Mouse (Mus musculus) ES-Bruce4 (cell line): ENCODE measurements around the gene Paqr3. TPM values are rescaled to one million over a fixed set of nuclear protein-coding genes. Genes with fewer than 3 reads are reported as not detected.

ENCODE experiments used
- H3K27ac ChIP-seq: 2 replicates; pipeline ENCODE4 v1.5.1; 2012; ENCODE audit warnings: low read length, inconsistent platforms; ENCODE audit not compliant: insufficient read depth
- H3K27me3 ChIP-seq: 2 replicates; pipeline ENCODE4 v1.6.1; 2012; ENCODE audit warnings: mild to moderate bottlenecking, low read length, inconsistent platforms; ENCODE audit not compliant: control insufficient read depth, poor library complexity, insufficient read depth, severe bottlenecking
- H3K36me3 ChIP-seq: 2 replicates; pipeline ENCODE4 v1.6.1; 2012; ENCODE audit warnings: inconsistent platforms, mild to moderate bottlenecking, low read length, moderate library complexity; ENCODE audit not compliant: control insufficient read depth, poor library complexity, insufficient read depth, severe bottlenecking
- H3K4me1 ChIP-seq: one replicate; pipeline ENCODE4 v1.8.1; 2011; ENCODE audit warnings: low read length; ENCODE audit not compliant: control insufficient read depth, insufficient read depth
- H3K4me3 ChIP-seq: 2 replicates; pipeline ENCODE4 v1.5.1; 2011; ENCODE audit warnings: low read depth, mild to moderate bottlenecking, low read length
- H3K9ac ChIP-seq: 2 replicates; pipeline ENCODE4 v1.6.1; 2012; ENCODE audit warnings: low read depth, mild to moderate bottlenecking, inconsistent platforms; ENCODE audit not compliant: poor library complexity, severe bottlenecking
- H3K9me3 ChIP-seq: replicated peaks from 2 replicates; pipeline ENCODE4 v1.6.1; 2012; ENCODE audit warnings: mild to moderate bottlenecking, low read length, inconsistent platforms; ENCODE audit not compliant: control insufficient read depth, poor library complexity, insufficient read depth, severe bottlenecking
- CTCF ChIP-seq: IDR thresholded peaks from one replicate; pipeline ENCODE4 v1.8.1; 2011; ENCODE audit warnings: low read depth, low read length
- EP300 ChIP-seq: IDR thresholded peaks from 2 replicates; pipeline ENCODE4 v1.6.1; 2011; ENCODE audit warnings: low read depth, low read length; ENCODE audit not compliant: insufficient read depth
- POLR2A ChIP-seq: IDR thresholded peaks from one replicate; pipeline ENCODE4 v1.8.1; 2011; ENCODE audit warnings: low read length; ENCODE audit not compliant: insufficient read depth
- polyA plus RNA-seq: library from polyadenylated mRNA; stranded (reverse); fragments of >200 nt; gene quantifications from 2 replicates; pipeline ENCODE4 v1.2.4, GENCODE M21; 2011; ENCODE audit warnings: low read depth; ENCODE audit not compliant: missing spikeins, insufficient read depth, insufficient read length

Gene Paqr3
- polyA plus RNA-seq, 1 experiment = 13.4 TPM

GRCm38 (mm10) chr5:97065746-97066145 lies 45.6 kb downstream of the Paqr3 start:
- Histone ChIP-seq H3K36me3 (no peaks in the 10 kb centered on the region), H3K27ac (no peak overlapping the region), H3K9me3 (no peaks in the 10 kb centered on the region), H3K4me1 (no peaks in the 10 kb centered on the region), H3K27me3 (no peaks in the 10 kb centered on the region), H3K4me3 (no peak overlapping the region), H3K9ac (no peak overlapping the region)
- TF ChIP-seq CTCF (no peak), POLR2A (no peak), EP300 (no peak)

GRCm38 (mm10) chr5:97062041-97062440 lies 49.4 kb downstream of the Paqr3 start:
- TF ChIP-seq POLR2A (no peak), EP300 (no peak), CTCF (no peak)
- Histone ChIP-seq H3K9me3 (no peaks in the 10 kb centered on the region), H3K36me3 (no peaks in the 10 kb centered on the region), H3K4me3 (no peak overlapping the region), H3K9ac (no peak overlapping the region), H3K4me1 (no peaks in the 10 kb centered on the region), H3K27me3 (no peaks in the 10 kb centered on the region), H3K27ac (no peak overlapping the region)

- H3K9ac ChIP-seq = no peak overlapping the region
- H3K27ac ChIP-seq = no peak overlapping the region
- H3K27me3 ChIP-seq = no peaks in the 10 kb centered on the region
- H3K4me1 ChIP-seq = no peaks in the 10 kb centered on the region
- H3K36me3 ChIP-seq = no peaks in the 10 kb centered on the region
- no peaks in the 10 kb centered on the region for H3K9me3 ChIP-seq
- no peak for TF ChIP-seq EP300
- TF ChIP-seq CTCF = no peak
- TF ChIP-seq POLR2A = no peak
- no peak overlapping the region for H3K4me3 ChIP-seq
These were observed 50.5 kb downstream of the Paqr3 start for GRCm38 (mm10) chr5:97060864-97061263.

- H3K27ac ChIP-seq = no peak overlapping the region
- no peak overlapping the region for H3K4me3 ChIP-seq
- no peaks in the 10 kb centered on the region for H3K9me3 ChIP-seq
- H3K4me1 ChIP-seq = no peaks in the 10 kb centered on the region
- H3K9ac ChIP-seq = no peak overlapping the region
- no peaks in the 10 kb centered on the region for H3K27me3 ChIP-seq
- TF ChIP-seq POLR2A = no peak
- no peaks in the 10 kb centered on the region for H3K36me3 ChIP-seq
These were observed 54.5 kb downstream of the Paqr3 start for GRCm38 (mm10) chr5:97056791-97057450.

GRCm38 (mm10) chr5:97056359-97056758 lies 55.0 kb downstream of the Paqr3 start:
- no peaks in the 10 kb centered on the region for H3K4me1 ChIP-seq
- H3K36me3 ChIP-seq = no peaks in the 10 kb centered on the region
- H3K27ac ChIP-seq = no peak overlapping the region
- H3K9me3 ChIP-seq = no peaks in the 10 kb centered on the region
- no peak overlapping the region for H3K9ac ChIP-seq
- no peaks in the 10 kb centered on the region for H3K27me3 ChIP-seq
- TF ChIP-seq EP300 (no peak), POLR2A (no peak), CTCF (no peak)
- no peak overlapping the region for H3K4me3 ChIP-seq

GRCm38 (mm10) chr5:97055511-97056068 lies 55.8 kb downstream of the Paqr3 start:
- no peaks in the 10 kb centered on the region for H3K4me1 ChIP-seq
- no peaks in the 10 kb centered on the region for H3K9me3 ChIP-seq
- H3K9ac ChIP-seq = no peak overlapping the region
- H3K4me3 ChIP-seq = no peak overlapping the region
- H3K27ac ChIP-seq = no peak overlapping the region
- H3K36me3 ChIP-seq = no peaks in the 10 kb centered on the region
- H3K27me3 ChIP-seq = no peaks in the 10 kb centered on the region
- TF ChIP-seq EP300 = no peak
- TF ChIP-seq CTCF = no peak
- no peak for TF ChIP-seq POLR2A
